Mouse (Mus musculus) intestine, postnatal 0 days (tissue): ENCODE results near the gene Galnt13. TPM values are rescaled to one million over a fixed set of nuclear protein-coding genes. Genes with fewer than 3 reads are reported as not detected.

Experiments used
- ATAC-seq: fragments of 200-750 bp; cut with Nextera tagmentation; 2 replicates; pipeline ENCODE4 v1.8.0; 2017; ENCODE audit warnings: mild to moderate bottlenecking, moderate TSS enrichment, moderate library complexity
- H3K27ac ChIP-seq: fragments of 300-500 bp; sonication (generic); 2 replicates; pipeline ENCODE4 v1.5.1; 2014; ENCODE audit warnings: mild to moderate bottlenecking, low read depth, low read length, moderate library complexity
- H3K27me3 ChIP-seq: fragments of 300-500 bp; sonication (generic); replicated peaks from 2 replicates; pipeline ENCODE4 v1.6.1; 2014; ENCODE audit warnings: low read length, mixed read lengths; ENCODE audit not compliant: control insufficient read depth, insufficient read depth
- H3K36me3 ChIP-seq: fragments of 300-500 bp; sonication (generic); 2 replicates; pipeline ENCODE4 v1.6.1; 2014; ENCODE audit warnings: mild to moderate bottlenecking, moderate library complexity; ENCODE audit not compliant: control insufficient read depth, insufficient read depth
- H3K4me1 ChIP-seq: fragments of 300-500 bp; sonication (generic); replicated peaks from 2 replicates; pipeline ENCODE4 v1.6.1; 2014; ENCODE audit warnings: antibody characterized with exemption, low read length, mixed read lengths; ENCODE audit not compliant: control insufficient read depth, insufficient read depth
- H3K4me2 ChIP-seq: fragments of 300-500 bp; sonication (generic); replicated peaks from 2 replicates; pipeline ENCODE4 v1.6.1; 2014; ENCODE audit warnings: low read depth, mild to moderate bottlenecking, moderate library complexity
- H3K4me3 ChIP-seq: fragments of 300-500 bp; sonication (generic); 2 replicates; pipeline ENCODE4 v1.5.1; 2014; ENCODE audit warnings: low read depth, low read length
- H3K9ac ChIP-seq: fragments of 300-500 bp; sonication (generic); 2 replicates; pipeline ENCODE4 v1.6.1; 2014; ENCODE audit warnings: mild to moderate bottlenecking, low read depth, low read length
- H3K9me3 ChIP-seq: fragments of 300-500 bp; sonication (generic); 2 replicates; pipeline ENCODE4 v1.6.1; 2016; ENCODE audit warnings: mixed run types; ENCODE audit not compliant: control insufficient read depth
- CTCF ChIP-seq: sonication (generic); IDR thresholded peaks from 2 replicates; pipeline ENCODE4 v1.5.1; 2016; ENCODE audit warnings: low read depth, mild to moderate bottlenecking, control low read depth, antibody characterized with exemption, moderate library complexity
- WGBS: fragments of 180-500 bp; shearing (Covaris S2); extraction: QIAGEN DNeasy Blood & Tissue Kit; methylation state at CpG from one replicate; pipeline ENCODE4 v1.1.7; 2014; 5-methylcytosine and 5-hydroxymethylcytosine counted together
- polyA plus RNA-seq: library from polyadenylated mRNA; unstranded; fragments of >200 nt; fragmentation: Nextera tagmentation; extraction: Ambion mirVana; gene quantifications from 2 replicates; pipeline ENCODE4 v1.2.1, GENCODE M21; 2015

The Galnt13 gene
- polyA plus RNA-seq, 1 experiment from 2014 or later, result 0.23 TPM

DNA sequence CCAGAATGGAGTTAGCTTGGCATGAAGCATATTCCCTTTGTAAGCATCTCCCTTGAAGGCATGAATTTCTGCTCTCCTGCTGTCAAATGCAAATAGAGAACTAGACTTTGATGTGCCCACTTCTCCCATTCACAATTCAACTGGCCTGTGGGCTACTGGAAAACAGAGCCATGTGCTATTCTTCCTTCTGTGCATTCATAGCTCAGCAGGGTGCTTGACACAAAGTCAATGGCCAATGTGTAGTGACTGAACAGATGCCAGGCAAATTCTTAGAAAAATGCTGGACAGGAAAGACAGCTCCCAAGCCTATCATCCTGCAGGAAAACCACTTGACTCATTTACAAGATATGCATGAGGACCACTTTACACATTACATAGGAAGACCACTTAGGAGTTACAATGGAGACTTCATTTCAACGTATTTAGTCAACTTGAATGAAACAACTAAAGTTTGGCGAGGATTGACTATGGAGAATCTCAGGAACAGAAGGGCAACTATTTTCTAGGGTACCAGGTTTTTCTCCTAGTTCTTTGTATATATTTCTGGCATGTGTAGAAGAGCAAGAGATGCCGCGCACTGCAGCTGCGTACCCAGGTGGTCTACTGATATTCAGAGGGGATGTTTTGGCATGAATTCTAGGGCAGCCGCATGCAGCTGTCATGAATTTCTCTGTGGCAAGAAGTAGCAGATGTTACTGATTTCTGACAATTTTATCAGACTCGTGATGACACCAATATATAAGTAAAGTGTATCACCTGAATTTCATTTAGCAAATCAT is 470.4 kb downstream of the Galnt13 start:
- 84% methylated on average over 7 of the region's 7 CpGs for whole genome bisulfite sequencing
- Histone ChIP-seq H3K9ac (no peak overlapping the region), H3K36me3 (no peaks in the 10 kb centered on the region), H3K27me3 (no peaks in the 10 kb centered on the region), H3K27ac (no peak overlapping the region), H3K4me1 (no peaks in the 10 kb centered on the region), H3K4me2 (no peak overlapping the region), H3K4me3 (no peak overlapping the region), H3K9me3 (no peaks in the 10 kb centered on the region)
- TF ChIP-seq CTCF, result no peak
- ATAC-seq, result no peak

DNA sequence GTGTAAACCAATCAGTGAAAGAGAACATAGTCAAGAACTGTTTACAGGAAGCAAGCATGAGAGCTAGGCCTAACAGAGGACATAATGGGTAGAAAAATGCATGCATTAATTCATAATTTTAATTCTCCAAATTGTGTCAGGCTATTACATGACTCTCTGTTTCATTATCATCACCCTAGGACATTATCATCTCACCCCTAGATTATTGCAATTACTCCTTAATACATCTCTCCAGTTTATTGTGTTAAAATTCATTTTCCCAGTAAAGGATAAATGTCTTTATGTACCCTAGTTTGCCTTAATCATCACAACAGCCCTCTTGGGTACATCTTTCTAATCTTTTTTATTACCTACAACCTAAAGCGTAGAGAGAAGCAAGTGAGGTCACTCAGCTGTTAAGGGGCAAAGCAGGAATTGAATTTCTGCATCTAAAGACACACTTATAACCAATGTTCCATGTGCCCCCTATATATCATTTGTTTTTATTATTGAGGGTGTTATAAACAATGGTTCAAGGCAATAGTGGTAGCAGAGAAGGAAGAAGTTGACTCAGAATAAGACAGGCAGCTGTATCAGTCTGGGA is 479.1 kb downstream of the Galnt13 start:
- Histone ChIP-seq H3K27ac (no peak overlapping the region), H3K9me3 (no peaks in the 10 kb centered on the region), H3K4me2 (no peak overlapping the region), H3K27me3 (no peaks in the 10 kb centered on the region), H3K4me1 (no peaks in the 10 kb centered on the region), H3K9ac (no peak overlapping the region), H3K36me3 (no peaks in the 10 kb centered on the region), H3K4me3 (no peak overlapping the region)
- no peak for ATAC-seq
- no peak for TF ChIP-seq CTCF
- WGBS, result 75% methylated on average over 1 of the region's 1 CpGs

DNA sequence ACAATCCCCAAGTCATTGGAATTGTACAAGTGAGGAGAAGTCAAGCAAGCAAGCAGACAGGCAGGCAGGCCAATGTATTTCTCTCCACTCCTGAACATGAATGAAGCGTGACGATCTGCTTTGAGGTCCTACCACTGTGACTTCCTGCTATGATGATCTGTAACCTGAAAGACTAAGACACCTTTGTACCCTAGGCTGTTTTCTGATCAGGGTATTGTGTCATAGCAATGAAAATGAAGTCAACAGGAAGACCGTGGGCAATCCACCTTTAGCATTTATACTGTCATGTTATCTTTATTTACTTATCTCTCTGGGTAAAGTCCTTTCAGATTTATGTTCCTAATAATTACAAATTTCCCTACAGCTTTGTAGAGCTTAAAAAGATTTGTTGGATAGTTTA is 500.3 kb downstream of the Galnt13 start:
- no peak overlapping the region for H3K4me3 ChIP-seq
- no peaks in the 10 kb centered on the region for H3K4me1 ChIP-seq
- H3K4me2 ChIP-seq, result no peak overlapping the region
- H3K36me3 ChIP-seq, result no peaks in the 10 kb centered on the region
- no peak overlapping the region for H3K9ac ChIP-seq
- no peaks in the 10 kb centered on the region for H3K9me3 ChIP-seq
- no peak for TF ChIP-seq CTCF
- no peaks in the 10 kb centered on the region for H3K27me3 ChIP-seq
- H3K27ac ChIP-seq, result no peak overlapping the region
- peak; percentile 97 for ATAC-seq
- 52% methylated on average over 3 of the region's 3 CpGs for WGBS

DNA sequence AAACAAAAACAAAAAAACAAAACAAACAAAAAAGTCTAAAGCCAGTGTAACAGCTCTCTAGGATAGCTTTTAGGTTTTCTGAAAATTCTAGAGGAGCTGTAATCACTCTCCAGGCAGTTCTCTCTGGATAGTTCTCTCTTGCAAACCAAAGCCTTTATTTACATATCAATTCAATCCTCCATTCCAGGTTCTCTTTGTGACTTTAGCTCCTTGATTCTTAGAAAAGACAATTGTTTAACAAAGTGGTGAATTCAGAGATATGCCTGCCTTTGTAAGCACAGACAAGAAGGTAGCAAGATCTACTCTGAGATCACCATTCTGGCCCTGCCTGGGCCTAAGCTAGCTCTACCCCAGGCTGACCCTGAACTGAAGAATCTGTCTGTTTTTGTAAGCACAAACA is 501.2 kb downstream of the Galnt13 start:
- Histone ChIP-seq H3K9ac (no peak overlapping the region), H3K4me1 (no peaks in the 10 kb centered on the region), H3K27ac (no peak overlapping the region), H3K36me3 (no peaks in the 10 kb centered on the region), H3K27me3 (no peaks in the 10 kb centered on the region), H3K9me3 (no peaks in the 10 kb centered on the region), H3K4me2 (no peak overlapping the region), H3K4me3 (no peak overlapping the region)
- TF ChIP-seq CTCF, result no peak
- no peak for ATAC-seq

DNA sequence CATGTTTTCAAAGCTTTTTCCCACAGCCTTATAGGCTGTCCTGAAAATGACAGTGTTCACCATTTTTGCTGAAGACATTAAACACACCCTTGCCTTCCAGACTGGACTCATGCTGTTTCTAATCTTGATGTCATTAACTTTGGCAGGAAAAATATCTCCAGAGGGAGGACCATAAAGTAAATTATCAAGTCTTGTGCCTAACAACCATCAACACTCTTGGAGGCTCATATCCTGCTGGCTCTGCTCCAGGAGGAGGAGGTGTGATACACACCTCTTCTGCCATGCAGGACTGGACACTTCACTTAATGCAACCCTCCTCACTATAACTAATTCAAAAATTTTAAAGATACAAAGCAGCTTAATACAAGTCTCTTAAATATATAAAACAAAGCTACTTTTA is 502.0 kb downstream of the Galnt13 start:
- 0 out of 2 replicates have a peak, but pooled peaks have one; percentile 35 for ATAC-seq
- Histone ChIP-seq H3K27ac (no peak overlapping the region), H3K4me1 (no peaks in the 10 kb centered on the region), H3K9me3 (no peaks in the 10 kb centered on the region), H3K4me2 (no peak overlapping the region), H3K36me3 (no peaks in the 10 kb centered on the region), H3K9ac (no peak overlapping the region), H3K27me3 (no peaks in the 10 kb centered on the region), H3K4me3 (no peak overlapping the region)
- TF ChIP-seq CTCF, result no peak

- TF ChIP-seq CTCF, result no peak
- no peak for ATAC-seq
- WGBS, result 87% methylated on average over 1 of the region's 1 CpGs
- no peak overlapping the region for H3K4me3 ChIP-seq
- H3K9ac ChIP-seq, result no peak overlapping the region
- H3K4me2 ChIP-seq, result no peak overlapping the region
- no peaks in the 10 kb centered on the region for H3K4me1 ChIP-seq
- H3K27me3 ChIP-seq, result no peaks in the 10 kb centered on the region
- no peak overlapping the region for H3K27ac ChIP-seq
- no peaks in the 10 kb centered on the region for H3K9me3 ChIP-seq
- H3K36me3 ChIP-seq, result no peaks in the 10 kb centered on the region
Measured at GRCm38 (mm10) chr2:54943386-54943785, 507.3 kb downstream of the Galnt13 start.
